Mouse (Mus musculus) limb, embryonic 11.5 days (tissue): Measurements from ENCODE around the gene Nek6. TPM values are rescaled to one million over a fixed set of nuclear protein-coding genes. Genes with fewer than 3 reads are reported as not detected.

Experiments used
- ATAC-seq: fragments of 200-750 bp; cut with Nextera tagmentation; 2 replicates; pipeline ENCODE4 v1.8.0; 2017; ENCODE audit warnings: low read depth; ENCODE audit not compliant: insufficient number of reproducible peaks, low FRiP score, low TSS enrichment
- DNase-seq: peaks from one replicate; pipeline ENCODE4 v3.0.0-alpha.2; 2015; ENCODE audit warnings: low spot score
- H3K27ac ChIP-seq: fragments of 300-500 bp; sonication (generic); replicated peaks from 2 replicates; pipeline ENCODE4 v1.5.1; 2014; ENCODE audit warnings: low read depth, mild to moderate bottlenecking, low read length
- H3K27me3 ChIP-seq: fragments of 300-500 bp; sonication (generic); 2 replicates; pipeline ENCODE4 v1.6.1; 2014; ENCODE audit warnings: mild to moderate bottlenecking, low read length, mixed read lengths; ENCODE audit not compliant: control insufficient read depth, insufficient read depth
- H3K36me3 ChIP-seq: fragments of 300-500 bp; sonication (generic); 2 replicates; pipeline ENCODE4 v1.6.1; 2014; ENCODE audit warnings: mild to moderate bottlenecking, low read length, moderate library complexity, mixed read lengths; ENCODE audit not compliant: control insufficient read depth, insufficient read depth
- H3K4me1 ChIP-seq: fragments of 300-500 bp; sonication (generic); 2 replicates; pipeline ENCODE4 v1.6.1; 2014; ENCODE audit warnings: low read length, mixed read lengths; ENCODE audit not compliant: control insufficient read depth, insufficient read depth
- H3K4me2 ChIP-seq: fragments of 300-500 bp; sonication (generic); 2 replicates; pipeline ENCODE4 v1.6.1; 2014; ENCODE audit warnings: low read depth, mild to moderate bottlenecking, moderate library complexity; ENCODE audit not compliant: severe bottlenecking
- H3K4me3 ChIP-seq: fragments of 300-500 bp; sonication (generic); 2 replicates; pipeline ENCODE4 v1.5.1; 2014; ENCODE audit warnings: low read depth, low read length
- H3K9ac ChIP-seq: fragments of 300-500 bp; sonication (generic); 2 replicates; pipeline ENCODE4 v1.6.1; 2014; ENCODE audit warnings: mild to moderate bottlenecking, low read length
- H3K9me3 ChIP-seq: fragments of 300-500 bp; sonication (generic); 2 replicates; pipeline ENCODE4 v1.6.1; 2016; ENCODE audit warnings: low read length; ENCODE audit not compliant: control insufficient read depth
- WGBS: fragments of 180-500 bp; shearing (Covaris S2); extraction: QIAGEN DNeasy Blood & Tissue Kit; methylation state at CpG from one replicate; pipeline ENCODE4 v1.1.7; 2014; 5-methylcytosine and 5-hydroxymethylcytosine counted together
- polyA plus RNA-seq: library from polyadenylated mRNA; unstranded; fragments of >200 nt; fragmentation: Nextera tagmentation; extraction: Ambion mirVana; gene quantifications from 2 replicates; pipeline ENCODE4 v1.2.1, GENCODE M21; 2014

The Nek6 gene
- polyA plus RNA-seq, 1 experiment from 2014 or later: 108 TPM

DNA sequence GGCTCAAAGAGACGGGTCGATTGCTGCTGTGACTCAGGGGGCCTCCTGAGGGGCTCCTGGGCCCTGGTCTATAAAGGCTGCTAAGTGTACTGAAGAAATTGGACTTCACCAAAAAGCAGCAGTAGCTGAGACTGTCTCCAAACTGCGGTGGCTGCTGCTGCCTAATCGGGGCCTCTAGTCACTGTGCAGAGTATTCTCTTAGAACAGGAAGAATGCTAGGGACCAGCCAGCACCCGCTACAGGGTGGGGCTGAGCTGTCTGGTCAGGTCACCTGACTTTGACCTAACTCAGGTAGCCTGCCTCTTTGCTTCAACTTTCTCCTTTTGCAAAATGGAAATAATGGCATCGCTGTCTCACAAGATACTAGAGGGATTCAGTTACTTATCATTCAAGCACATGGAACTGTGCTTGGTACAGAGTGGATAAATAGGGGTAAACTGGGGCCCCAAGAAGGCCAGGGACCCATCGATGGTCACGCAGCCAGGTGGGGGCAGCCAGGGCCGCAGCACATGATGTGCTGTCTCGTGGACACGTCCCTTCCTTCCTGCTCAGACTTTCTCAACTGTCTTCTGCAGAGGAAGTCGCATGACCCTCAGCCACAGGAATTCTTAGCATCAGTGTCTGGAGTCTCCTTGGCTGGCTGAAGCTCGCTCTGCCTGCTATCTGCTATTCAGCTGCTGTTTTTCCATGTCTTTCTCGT, 24.2 kb downstream of the Nek6 start:
- ATAC-seq (no peak), DNase-seq (no peak)
- 79% methylated on average over 14 of the region's 14 CpGs for WGBS
- no peak overlapping the region for H3K4me2 ChIP-seq
- no peaks in the 10 kb centered on the region for H3K9me3 ChIP-seq
- H3K9ac ChIP-seq: no peak overlapping the region
- H3K4me3 ChIP-seq: no peak overlapping the region
- no peaks in the 10 kb centered on the region for H3K36me3 ChIP-seq
- peaks cover 6% of the 10 kb centered on the region for H3K4me1 ChIP-seq
- H3K27me3 ChIP-seq: no peaks in the 10 kb centered on the region
- H3K27ac ChIP-seq: no peak overlapping the region

DNA sequence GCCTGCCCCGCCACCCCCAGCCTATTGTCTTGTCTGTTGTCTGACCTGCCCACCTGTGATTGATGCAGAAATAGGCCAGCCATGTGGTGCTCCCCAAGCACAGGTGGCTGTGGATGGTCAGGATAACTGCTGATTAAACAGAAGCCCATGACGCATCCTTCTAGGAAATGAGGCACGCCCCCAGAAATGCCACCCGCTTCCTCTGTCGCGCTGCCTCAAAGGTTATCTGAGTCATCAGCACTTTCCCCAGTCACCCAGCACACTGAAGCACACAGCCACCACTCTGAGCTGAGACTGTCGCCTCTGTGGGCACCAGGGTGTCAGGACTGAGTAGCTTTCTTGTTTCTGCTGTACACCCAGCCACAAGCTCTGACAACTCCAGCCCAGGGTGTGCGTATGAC, 24.9 kb downstream of the Nek6 start:
- Histone ChIP-seq H3K36me3 (no peaks in the 10 kb centered on the region), H3K4me2 (no peak overlapping the region), H3K27ac (no peak overlapping the region), H3K9ac (no peak overlapping the region), H3K4me1 (peaks cover 6% of the 10 kb centered on the region), H3K9me3 (no peaks in the 10 kb centered on the region), H3K4me3 (no peak overlapping the region), H3K27me3 (no peaks in the 10 kb centered on the region)
- WGBS: 79% methylated on average over 8 of the region's 8 CpGs
- ATAC-seq (no peak), DNase-seq (no peak)

DNA sequence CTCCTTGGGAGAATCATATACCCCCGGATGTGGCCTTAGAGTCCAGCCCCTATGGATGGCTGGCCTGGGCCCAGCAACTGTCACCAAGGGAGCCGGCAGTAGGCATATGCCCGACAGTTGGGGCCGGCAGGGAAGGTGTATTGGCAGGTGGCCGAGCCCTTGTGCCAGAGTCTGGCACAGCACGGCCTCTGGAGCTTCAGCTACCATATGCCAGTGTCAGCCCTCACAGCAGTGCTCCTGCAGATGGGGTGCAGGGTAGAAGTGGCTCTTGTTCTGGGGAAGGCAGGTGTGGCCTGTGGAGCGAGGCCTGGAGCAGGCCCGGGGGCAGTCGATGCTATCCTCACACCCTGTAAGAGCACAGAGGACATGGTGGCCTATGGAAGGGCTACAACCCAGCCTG, 28.2 kb downstream of the Nek6 start:
- Histone ChIP-seq H3K27ac (no peak overlapping the region), H3K4me1 (peaks cover 6% of the 10 kb centered on the region), H3K9ac (no peak overlapping the region; the same call in 1 of the 2 replicates), H3K4me2 (no peak overlapping the region), H3K27me3 (no peaks in the 10 kb centered on the region), H3K9me3 (no peaks in the 10 kb centered on the region), H3K4me3 (no peak overlapping the region), H3K36me3 (no peaks in the 10 kb centered on the region)
- 95% methylated on average over 9 of the region's 9 CpGs for WGBS
- ATAC-seq: no peak
- DNase-seq: no peak

DNA sequence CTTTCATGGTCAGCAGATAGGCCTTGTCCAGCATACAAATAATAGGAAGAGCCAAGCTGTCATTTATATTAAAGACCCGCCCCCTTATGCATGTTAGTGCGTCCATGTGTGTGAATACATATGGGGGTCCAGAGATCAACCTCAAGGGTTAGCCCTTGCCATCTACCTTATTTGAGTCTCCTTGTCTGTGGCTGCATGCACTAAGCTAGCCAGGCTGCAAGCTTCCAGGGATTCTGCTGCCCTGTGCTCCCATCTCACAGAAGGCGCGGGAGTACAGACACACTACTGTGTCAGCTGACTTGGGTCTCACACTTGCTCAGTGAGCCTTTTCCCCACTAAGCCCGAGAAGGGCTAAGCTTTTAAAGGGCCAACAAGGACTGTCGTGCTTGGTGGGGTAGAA, 29.2 kb downstream of the Nek6 start:
- no peaks in the 10 kb centered on the region for H3K36me3 ChIP-seq
- peaks cover 6% of the 10 kb centered on the region for H3K4me1 ChIP-seq
- no peak overlapping the region for H3K4me2 ChIP-seq
- ATAC-seq (no peak), DNase-seq (no peak)
- WGBS: 86% methylated on average over 6 of the region's 6 CpGs
- no peaks in the 10 kb centered on the region for H3K9me3 ChIP-seq
- no peak overlapping the region for H3K9ac ChIP-seq
- no peak overlapping the region for H3K27ac ChIP-seq
- H3K27me3 ChIP-seq: no peaks in the 10 kb centered on the region
- H3K4me3 ChIP-seq: no peak overlapping the region

DNA sequence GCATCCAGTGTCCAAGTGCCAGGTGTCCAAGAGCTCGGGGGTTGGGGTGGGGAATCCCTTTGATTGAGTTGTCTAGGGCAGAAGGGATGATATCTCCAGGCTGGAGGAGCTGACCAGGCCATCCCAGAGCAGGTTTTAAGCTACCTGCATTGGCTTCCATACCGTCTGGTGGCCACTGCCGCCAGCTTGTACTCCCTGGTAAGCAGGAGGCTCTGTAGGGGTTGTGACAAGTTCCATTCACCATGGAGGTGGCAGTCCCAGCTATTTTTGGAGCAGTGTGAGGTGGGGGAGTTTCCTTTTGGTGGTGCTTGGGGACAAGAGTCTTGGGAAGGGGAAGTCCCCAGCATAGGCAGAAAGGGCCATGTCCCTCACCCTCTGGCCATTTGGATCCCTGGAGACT, 29.7 kb downstream of the Nek6 start:
- Histone ChIP-seq H3K4me1 (peaks cover 11% of the 10 kb centered on the region), H3K36me3 (no peaks in the 10 kb centered on the region), H3K9me3 (no peaks in the 10 kb centered on the region), H3K4me2 (no peak overlapping the region), H3K4me3 (no peak overlapping the region), H3K27ac (no peak overlapping the region), H3K27me3 (no peaks in the 10 kb centered on the region), H3K9ac (no peak overlapping the region)
- DNase-seq (no peak), ATAC-seq (no peak)
- 84% methylated on average over 3 of the region's 3 CpGs for WGBS

DNA sequence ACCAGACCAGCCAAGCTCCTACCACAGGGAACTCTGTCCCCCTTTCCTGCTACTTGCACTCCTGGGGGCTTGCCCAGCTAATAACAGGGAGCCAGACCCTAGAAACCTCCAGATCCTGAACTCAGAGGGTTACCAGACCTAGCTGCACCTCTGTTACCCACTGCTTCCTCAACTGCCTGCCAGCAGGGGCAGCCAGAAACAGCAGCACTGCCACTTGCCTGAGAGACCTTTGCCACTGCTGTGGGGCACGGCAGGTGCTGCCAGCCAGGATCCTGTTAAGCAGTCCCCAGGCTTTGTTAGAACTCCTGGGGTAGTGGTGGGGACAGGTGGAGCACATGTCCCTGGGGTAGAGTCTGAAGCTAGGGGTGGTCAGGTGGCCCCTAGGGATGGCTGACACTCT, 30.1 kb downstream of the Nek6 start:
- peaks cover 15% of the 10 kb centered on the region for H3K4me1 ChIP-seq
- no peak overlapping the region for H3K9ac ChIP-seq
- WGBS: 95% methylated on average over 1 of the region's 1 CpGs

DNA sequence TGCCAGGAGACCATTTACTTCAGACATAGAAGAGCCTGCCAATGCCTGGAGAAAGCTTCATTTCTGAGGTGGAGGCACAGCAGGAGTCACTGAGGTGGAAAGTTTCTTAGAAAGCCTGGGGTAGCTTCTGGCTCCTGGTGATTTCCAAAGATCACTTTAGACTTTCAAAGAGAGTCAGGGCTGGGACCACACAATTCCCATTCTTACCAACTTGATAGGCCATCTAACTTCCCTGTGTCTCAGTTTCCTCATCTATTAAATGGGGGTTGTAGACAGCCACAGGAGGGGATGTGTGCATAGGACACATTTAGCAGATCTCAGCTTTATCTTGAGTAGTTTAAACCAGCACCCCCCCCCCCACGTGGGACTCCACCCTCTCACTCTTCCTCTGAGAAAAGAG, 30.9 kb downstream of the Nek6 start:
- Histone ChIP-seq H3K4me3 (no peak overlapping the region), H3K9ac (no peak overlapping the region), H3K9me3 (no peaks in the 10 kb centered on the region), H3K27me3 (no peaks in the 10 kb centered on the region), H3K27ac (no peak overlapping the region), H3K4me1 (peaks cover 13% of the 10 kb centered on the region), H3K4me2 (no peak overlapping the region), H3K36me3 (no peaks in the 10 kb centered on the region)
- DNase-seq: no peak
- 53% methylated on average over 1 of the region's 1 CpGs for WGBS
- no peak for ATAC-seq

More for the DNA sequence above, 30.1 kb downstream of the Nek6 start:
- H3K9me3 ChIP-seq: no peaks in the 10 kb centered on the region
- no peaks in the 10 kb centered on the region for H3K27me3 ChIP-seq
- no peak overlapping the region for H3K4me2 ChIP-seq
- no peaks in the 10 kb centered on the region for H3K36me3 ChIP-seq
- H3K27ac ChIP-seq: no peak overlapping the region
- H3K4me3 ChIP-seq: no peak overlapping the region
- DNase-seq (no peak), ATAC-seq (no peak)

DNA sequence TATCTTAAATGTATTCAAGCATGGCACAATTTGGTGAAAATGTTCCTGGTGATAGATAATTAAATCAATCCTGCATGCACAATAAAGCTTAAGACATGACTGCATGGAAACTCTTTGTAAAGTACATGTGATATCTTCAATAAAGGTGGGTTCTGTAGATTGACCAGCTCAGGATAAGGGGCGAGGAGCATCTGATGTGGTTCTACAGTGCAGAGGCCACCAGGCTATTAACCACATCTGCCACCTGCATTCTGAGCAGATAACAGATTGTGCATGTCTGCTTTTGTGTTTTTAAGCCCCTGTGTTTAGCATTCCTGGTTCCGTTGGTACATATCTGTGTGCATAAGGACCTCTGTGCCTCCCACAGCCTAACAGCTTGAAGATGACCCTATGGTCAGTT, 31.7 kb downstream of the Nek6 start:
- H3K4me3 ChIP-seq: no peak overlapping the region
- 84% methylated on average over 2 of the region's 2 CpGs for WGBS
- H3K4me2 ChIP-seq: no peak overlapping the region
- no peaks in the 10 kb centered on the region for H3K27me3 ChIP-seq
- no peak overlapping the region for H3K9ac ChIP-seq
- no peaks in the 10 kb centered on the region for H3K36me3 ChIP-seq
- no peak for DNase-seq
- H3K27ac ChIP-seq: no peak overlapping the region
- peaks cover 10% of the 10 kb centered on the region for H3K4me1 ChIP-seq
- ATAC-seq: no peak
- no peaks in the 10 kb centered on the region for H3K9me3 ChIP-seq

DNA sequence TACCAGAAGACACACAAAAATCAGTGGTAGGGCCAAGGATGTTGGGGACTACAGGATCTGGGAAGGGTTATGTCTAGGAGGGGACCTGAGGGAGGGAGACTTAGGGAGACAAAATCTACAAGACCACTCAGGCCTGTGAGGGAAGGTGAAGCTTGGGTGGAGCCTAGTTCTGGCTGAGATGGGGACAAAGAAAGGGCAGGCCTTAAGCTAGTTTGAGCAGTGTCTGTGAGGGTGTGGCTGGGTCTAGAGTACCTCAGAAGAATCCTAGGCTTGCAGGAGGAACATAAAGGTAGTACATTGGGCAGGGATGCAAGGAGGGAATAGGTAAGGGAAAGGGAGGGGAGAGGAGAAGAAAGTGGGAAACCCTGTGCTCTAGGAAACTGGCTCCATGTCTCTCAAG, 32.9 kb downstream of the Nek6 start:
- Histone ChIP-seq H3K4me2 (no peak overlapping the region), H3K4me3 (no peak overlapping the region), H3K9ac (no peak overlapping the region), H3K9me3 (no peaks in the 10 kb centered on the region), H3K27ac (no peak overlapping the region), H3K36me3 (no peaks in the 10 kb centered on the region), H3K27me3 (no peaks in the 10 kb centered on the region), H3K4me1 (peaks cover 10% of the 10 kb centered on the region)
- ATAC-seq (no peak), DNase-seq (no peak)
